Mouse (Mus musculus) liver, embryonic 12.5 days (tissue): Measurements from ENCODE around the gene Nccrp1. TPM values are rescaled to one million over a fixed set of nuclear protein-coding genes. Genes with fewer than 3 reads are reported as not detected.

ENCODE experiments used
- ATAC-seq: fragments of 200-750 bp; cut with Nextera tagmentation; 2 replicates; pipeline ENCODE4 v1.8.0; 2017; ENCODE audit warnings: moderate number of reproducible peaks, mild to moderate bottlenecking, moderate library complexity
- H3K27ac ChIP-seq: fragments of 300-500 bp; sonication (generic); 2 replicates; pipeline ENCODE4 v1.5.1; 2016; ENCODE audit warnings: mild to moderate bottlenecking
- H3K27me3 ChIP-seq: fragments of 300-500 bp; sonication (generic); replicated peaks from 2 replicates; pipeline ENCODE4 v1.6.1; 2016; ENCODE audit warnings: mild to moderate bottlenecking, moderate library complexity
- H3K36me3 ChIP-seq: fragments of 300-500 bp; sonication (generic); 2 replicates; pipeline ENCODE4 v1.6.1; 2016; ENCODE audit warnings: mild to moderate bottlenecking, moderate library complexity
- H3K4me1 ChIP-seq: fragments of 300-500 bp; sonication (generic); 2 replicates; pipeline ENCODE4 v1.6.1; 2016
- H3K4me2 ChIP-seq: fragments of 300-500 bp; sonication (generic); 2 replicates; pipeline ENCODE4 v1.6.1; 2016; ENCODE audit warnings: mild to moderate bottlenecking, moderate library complexity
- H3K4me3 ChIP-seq: fragments of 300-500 bp; sonication (generic); 2 replicates; pipeline ENCODE4 v1.5.1; 2016; ENCODE audit warnings: mild to moderate bottlenecking, moderate library complexity
- H3K9ac ChIP-seq: fragments of 300-500 bp; sonication (generic); 2 replicates; pipeline ENCODE4 v1.6.1; 2016; ENCODE audit warnings: mild to moderate bottlenecking, moderate library complexity
- H3K9me3 ChIP-seq: fragments of 300-500 bp; sonication (generic); replicated peaks from 2 replicates; pipeline ENCODE4 v1.6.1; 2016; ENCODE audit warnings: mild to moderate bottlenecking, moderate library complexity
- WGBS: fragments of 180-500 bp; shearing (Covaris S2); methylation state at CpG from one replicate; pipeline ENCODE4 v1.1.7; 2016; ENCODE audit not compliant: insufficient replicate concordance; 5-methylcytosine and 5-hydroxymethylcytosine counted together
- polyA plus RNA-seq: library from polyadenylated mRNA; unstranded; fragments of >200 nt; fragmentation: Nextera tagmentation; extraction: Ambion mirVana; gene quantifications from 2 replicates; pipeline ENCODE4 v1.2.1, GENCODE M21; 2016

Gene Nccrp1
- polyA plus RNA-seq, result not detected in 2 replicates

- Histone ChIP-seq H3K4me2 (peak within 1 kb of the TSS; percentile 37), H3K4me3 (0 out of 2 replicates have a peak within 1 kb of the TSS, but pooled peaks have one; percentile 4), H3K4me1 (peaks cover 15% of the 10 kb centered on the region), H3K36me3 (no peaks in the 10 kb centered on the region), H3K9me3 (no peaks in the 10 kb centered on the region), H3K27ac (no peak within 1 kb of the TSS), H3K27me3 (peaks cover 54% of the 10 kb centered on the region), H3K9ac (no peak within 1 kb of the TSS)
- ATAC-seq, result no peak
- WGBS, result 6% methylated on average over 5 of the region's 5 CpGs
Measured at GRCm38 (mm10) chr7:28547154-28547553, at the start of gene Nccrp1. Gene Nccrp1 (minus strand): TSS chr7:28547254.

GRCm38 (mm10) chr7:28595751-28596435, 48.8 kb upstream of the Nccrp1 start:
- Histone ChIP-seq H3K4me3 (peak overlapping the region; percentile 81), H3K36me3 (peaks cover 13% of the 10 kb centered on the region), H3K9me3 (no peaks in the 10 kb centered on the region), H3K4me1 (peaks cover 75% of the 10 kb centered on the region), H3K27ac (peak overlapping the region; percentile 96), H3K9ac (peak overlapping the region; percentile 67), H3K4me2 (peak overlapping the region; percentile 81), H3K27me3 (no peaks in the 10 kb centered on the region)
- WGBS, result 75% methylated on average over 8 of the region's 8 CpGs
- 0 out of 2 replicates have a peak, but pooled peaks have one; percentile 5 for ATAC-seq

- H3K27ac ChIP-seq, result no peak overlapping the region
Measured at GRCm38 (mm10) chr7:28593206-28594111, 46.4 kb upstream of the Nccrp1 start.

GRCm38 (mm10) chr7:28591862-28592261, 44.8 kb upstream of the Nccrp1 start:
- peak overlapping the region; percentile 36; the same call in 1 of the 2 replicates for H3K27ac ChIP-seq
- no peaks in the 10 kb centered on the region for H3K9me3 ChIP-seq
- no peak for ATAC-seq
- no peak overlapping the region for H3K4me2 ChIP-seq
- peaks cover 97% of the 10 kb centered on the region for H3K4me1 ChIP-seq
- H3K4me3 ChIP-seq, result no peak overlapping the region
- WGBS, result 47% methylated on average over 1 of the region's 1 CpGs
- H3K9ac ChIP-seq, result peak overlapping the region; percentile 17; the same call in 1 of the 2 replicates
- peaks cover 17% of the 10 kb centered on the region for H3K36me3 ChIP-seq
- no peaks in the 10 kb centered on the region for H3K27me3 ChIP-seq

More at GRCm38 (mm10) chr7:28593206-28594111, 46.4 kb upstream of the Nccrp1 start:
- Histone ChIP-seq H3K9ac (no peak overlapping the region), H3K36me3 (peaks cover 17% of the 10 kb centered on the region), H3K27me3 (no peaks in the 10 kb centered on the region), H3K4me2 (no peak overlapping the region), H3K9me3 (no peaks in the 10 kb centered on the region), H3K4me1 (peaks cover 92% of the 10 kb centered on the region), H3K4me3 (no peak overlapping the region)
- WGBS, result 59% methylated on average over 14 of the region's 14 CpGs
- ATAC-seq, result no peak

DNA sequence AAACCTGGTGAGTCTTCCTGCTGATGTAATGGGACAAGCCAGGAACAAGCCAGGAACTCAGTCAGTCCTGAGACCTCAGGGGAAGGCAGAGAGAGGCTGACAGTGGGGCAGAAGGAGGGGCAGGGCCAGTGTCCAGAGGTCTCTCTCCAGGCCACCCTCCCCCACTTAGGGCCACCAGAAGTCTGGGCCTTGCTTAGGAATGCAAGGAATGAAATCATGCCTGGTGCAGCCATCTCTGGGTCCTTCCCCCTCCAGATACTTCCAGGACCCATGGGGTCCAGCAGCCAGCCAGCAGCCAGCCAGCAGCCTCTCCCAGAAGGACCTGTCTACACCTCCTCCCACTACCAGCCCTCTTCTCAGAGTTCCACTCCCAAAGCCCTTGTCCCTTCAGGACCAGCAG, 40.6 kb upstream of the Nccrp1 start:
- Histone ChIP-seq H3K27ac (0 out of 2 replicates have a peak overlapping the region, but pooled peaks have one; percentile 11), H3K9ac (no peak overlapping the region), H3K36me3 (0 out of 2 replicates have a peak, but pooled peaks cover 5% of the 10 kb centered on the region), H3K4me3 (no peak overlapping the region), H3K9me3 (no peaks in the 10 kb centered on the region), H3K27me3 (no peaks in the 10 kb centered on the region), H3K4me2 (no peak overlapping the region), H3K4me1 (peaks cover 97% of the 10 kb centered on the region)
- no peak for ATAC-seq

DNA sequence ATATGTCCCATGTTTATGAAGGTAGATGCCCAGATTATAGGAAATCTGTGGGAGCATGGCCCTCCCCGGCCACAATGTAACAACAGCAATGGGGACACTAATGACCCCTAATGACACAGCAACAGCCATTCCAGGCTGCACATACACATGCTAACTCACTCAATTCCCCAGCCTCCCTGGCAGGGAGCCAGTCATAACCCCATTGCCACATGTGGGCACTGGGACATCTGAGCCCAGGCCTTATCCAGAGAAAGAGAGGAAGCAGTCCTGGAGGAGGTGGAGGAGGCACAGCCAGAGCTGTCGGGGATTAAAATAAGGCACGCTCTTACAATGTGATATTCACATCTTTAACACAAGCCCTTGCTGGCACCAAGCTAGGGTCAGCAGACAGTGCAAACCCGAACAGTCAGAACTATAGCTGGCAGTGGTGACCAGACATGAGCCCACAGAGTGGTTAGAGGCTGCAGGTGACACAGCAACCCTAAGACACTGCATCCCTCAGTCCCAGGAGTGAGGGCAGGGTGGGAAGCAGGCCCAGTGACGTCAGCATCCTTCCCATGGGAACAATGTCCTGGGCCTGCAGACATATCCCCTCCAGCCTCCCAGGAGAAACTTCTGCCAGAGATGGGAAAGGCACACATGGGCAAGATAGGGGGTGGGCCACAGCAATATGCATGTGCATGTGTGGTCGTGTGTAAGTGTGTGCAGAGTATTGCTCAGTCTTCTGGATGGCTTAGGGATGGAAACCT, 39.8 kb upstream of the Nccrp1 start:
- peaks cover 97% of the 10 kb centered on the region for H3K4me1 ChIP-seq
- no peak overlapping the region for H3K4me3 ChIP-seq
- no peak overlapping the region for H3K4me2 ChIP-seq
- no peak for ATAC-seq
- WGBS, result 82% methylated on average over 6 of the region's 6 CpGs
- H3K9me3 ChIP-seq, result no peaks in the 10 kb centered on the region
- no peaks in the 10 kb centered on the region for H3K27me3 ChIP-seq
- H3K9ac ChIP-seq, result no peak overlapping the region
- H3K27ac ChIP-seq, result 0 out of 2 replicates have a peak overlapping the region, but pooled peaks have one; percentile 11
- 0 out of 2 replicates have a peak, but pooled peaks cover 5% of the 10 kb centered on the region for H3K36me3 ChIP-seq

GRCm38 (mm10) chr7:28585001-28585400, 37.9 kb upstream of the Nccrp1 start:
- Histone ChIP-seq H3K9me3 (no peaks in the 10 kb centered on the region), H3K27me3 (no peaks in the 10 kb centered on the region), H3K36me3 (peaks cover 9% of the 10 kb centered on the region; the same call in 1 of the 2 replicates), H3K4me1 (peaks cover 97% of the 10 kb centered on the region), H3K4me3 (0 out of 2 replicates have a peak overlapping the region, but pooled peaks have one; percentile 9), H3K9ac (peak overlapping the region; percentile 51), H3K4me2 (peak overlapping the region; percentile 64), H3K27ac (peak overlapping the region; percentile 88)
- no peak for ATAC-seq
- 77% methylated on average over 6 of the region's 6 CpGs for WGBS

- Histone ChIP-seq H3K27ac (peak overlapping the region; percentile 88), H3K4me1 (peaks cover 97% of the 10 kb centered on the region), H3K4me2 (peak overlapping the region; percentile 64), H3K9me3 (no peaks in the 10 kb centered on the region), H3K9ac (peak overlapping the region; percentile 51), H3K27me3 (no peaks in the 10 kb centered on the region), H3K4me3 (0 out of 2 replicates have a peak overlapping the region, but pooled peaks have one; percentile 9), H3K36me3 (peaks cover 12% of the 10 kb centered on the region; the same call in 1 of the 2 replicates)
- peak; percentile 57 for ATAC-seq
- 32% methylated on average over 4 of the region's 4 CpGs for WGBS
Measured at GRCm38 (mm10) chr7:28584468-28584867, 37.4 kb upstream of the Nccrp1 start.

GRCm38 (mm10) chr7:28583570-28584344, 36.7 kb upstream of the Nccrp1 start:
- no peaks in the 10 kb centered on the region for H3K27me3 ChIP-seq
- no peaks in the 10 kb centered on the region for H3K9me3 ChIP-seq
- ATAC-seq, result peak; percentile 57
- WGBS, result 41% methylated on average over 8 of the region's 8 CpGs
- H3K4me2 ChIP-seq, result peak overlapping the region; percentile 64
- peak overlapping the region; percentile 51 for H3K9ac ChIP-seq
- peak overlapping the region; percentile 88 for H3K27ac ChIP-seq
- H3K4me1 ChIP-seq, result peaks cover 97% of the 10 kb centered on the region
- peaks cover 19% of the 10 kb centered on the region for H3K36me3 ChIP-seq
- H3K4me3 ChIP-seq, result peak overlapping the region; percentile 27

DNA sequence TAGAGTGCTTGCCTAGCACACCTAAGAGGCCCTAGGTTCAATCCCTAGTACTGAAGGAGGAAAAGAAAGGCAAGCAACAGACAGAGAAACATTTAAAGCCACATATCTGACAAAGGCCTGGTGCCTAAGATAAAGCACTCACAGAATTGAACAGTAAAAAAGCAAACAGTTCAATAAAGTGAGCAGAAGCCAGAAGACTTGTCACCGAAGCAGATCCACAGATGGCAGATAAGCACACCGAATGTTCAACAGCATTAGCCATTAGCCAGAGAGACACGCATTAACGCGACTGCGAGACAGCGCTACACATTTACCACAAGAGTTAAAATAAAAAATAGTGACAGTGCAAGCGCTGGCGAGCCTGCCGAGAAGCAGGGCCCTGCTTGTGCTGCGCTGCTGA, 35.8 kb upstream of the Nccrp1 start:
- Histone ChIP-seq H3K4me3 (peak overlapping the region; percentile 27; the same call in 1 of the 2 replicates), H3K9me3 (no peaks in the 10 kb centered on the region), H3K9ac (peak overlapping the region; percentile 51), H3K4me2 (peak overlapping the region; percentile 64), H3K36me3 (peaks cover 21% of the 10 kb centered on the region), H3K27ac (peak overlapping the region; percentile 88), H3K27me3 (no peaks in the 10 kb centered on the region), H3K4me1 (peaks cover 99% of the 10 kb centered on the region)
- 24% methylated on average over 11 of the region's 11 CpGs for WGBS
- ATAC-seq, result no peak
